Mouse (Mus musculus) heart, embryonic 14.5 days (tissue): ENCODE measurements at regions not wholly inside any gene's neighbourhood (a gene's known extent, or its start where the extent isn't known, plus 50 kb on each side); places are given as distances from the start of the nearest gene placed in this dataset.

ENCODE experiments used
- ATAC-seq: fragments of 200-750 bp; cut with Nextera tagmentation; 2 replicates; pipeline ENCODE4 v1.8.0; 2017; ENCODE audit warnings: low read depth, moderate TSS enrichment; ENCODE audit not compliant: insufficient number of reproducible peaks, insufficient read depth, low FRiP score
- H3K27ac ChIP-seq, 2 experiments: fragments of 200-500 bp in 1 of 2; fragments of 300-500 bp in 1 of 2; sonication (generic) in 1 of 2; replicated peaks in 1 of 2; 2 replicates each; pipeline ENCODE4 v1.5.1; 2012 to 2014; ENCODE audit warnings: low read depth in 2 of 2, low read length in 2 of 2, control low read depth in 1 of 2, mild to moderate bottlenecking in 1 of 2, mixed read lengths in 1 of 2; ENCODE audit not compliant: control insufficient read depth in 1 of 2, insufficient read depth in 1 of 2
- H3K27me3 ChIP-seq: fragments of 300-500 bp; sonication (generic); 2 replicates; pipeline ENCODE4 v1.6.1; 2014; ENCODE audit warnings: mild to moderate bottlenecking, low read length, control low read depth; ENCODE audit not compliant: control insufficient read depth, insufficient read depth
- H3K36me3 ChIP-seq: fragments of 300-500 bp; sonication (generic); 2 replicates; pipeline ENCODE4 v1.6.1; 2014; ENCODE audit warnings: mild to moderate bottlenecking, control low read depth, low read length, mixed read lengths; ENCODE audit not compliant: control insufficient read depth, insufficient read depth
- H3K4me1 ChIP-seq, 2 experiments: fragments of 200-500 bp in 1 of 2; fragments of 300-500 bp in 1 of 2; sonication (generic) in 1 of 2; 2 replicates each; pipeline ENCODE4 v1.6.1; 2012 to 2014; ENCODE audit warnings: low read length in 2 of 2, control low read depth in 1 of 2, mixed read lengths in 1 of 2; ENCODE audit not compliant: control insufficient read depth in 2 of 2, insufficient read depth in 2 of 2
- H3K4me2 ChIP-seq: fragments of 300-500 bp; sonication (generic); 2 replicates; pipeline ENCODE4 v1.6.1; 2014; ENCODE audit warnings: mild to moderate bottlenecking, low read length
- H3K4me3 ChIP-seq, 2 experiments: fragments of 200-500 bp in 1 of 2; fragments of 300-500 bp in 1 of 2; sonication (generic) in 1 of 2; 2 replicates each; pipeline ENCODE4 v1.5.1; 2012 to 2014; ENCODE audit warnings: low read length in 2 of 2, mild to moderate bottlenecking in 2 of 2, control low read depth in 1 of 2, low read depth in 1 of 2, moderate library complexity in 1 of 2; ENCODE audit not compliant: control insufficient read depth in 1 of 2, insufficient read depth in 1 of 2
- H3K9ac ChIP-seq: fragments of 300-500 bp; sonication (generic); 2 replicates; pipeline ENCODE4 v1.6.1; 2014; ENCODE audit warnings: mild to moderate bottlenecking, low read length
- H3K9me3 ChIP-seq: fragments of 300-500 bp; sonication (generic); 2 replicates; pipeline ENCODE4 v1.6.1; 2016; ENCODE audit warnings: low read length, control low read depth; ENCODE audit not compliant: control insufficient read depth
- WGBS: fragments of 180-500 bp; shearing (Covaris S2); extraction: QIAGEN DNeasy Blood & Tissue Kit; methylation state at CpG from one replicate; pipeline ENCODE4 v1.1.7; 2014; 5-methylcytosine and 5-hydroxymethylcytosine counted together

DNA sequence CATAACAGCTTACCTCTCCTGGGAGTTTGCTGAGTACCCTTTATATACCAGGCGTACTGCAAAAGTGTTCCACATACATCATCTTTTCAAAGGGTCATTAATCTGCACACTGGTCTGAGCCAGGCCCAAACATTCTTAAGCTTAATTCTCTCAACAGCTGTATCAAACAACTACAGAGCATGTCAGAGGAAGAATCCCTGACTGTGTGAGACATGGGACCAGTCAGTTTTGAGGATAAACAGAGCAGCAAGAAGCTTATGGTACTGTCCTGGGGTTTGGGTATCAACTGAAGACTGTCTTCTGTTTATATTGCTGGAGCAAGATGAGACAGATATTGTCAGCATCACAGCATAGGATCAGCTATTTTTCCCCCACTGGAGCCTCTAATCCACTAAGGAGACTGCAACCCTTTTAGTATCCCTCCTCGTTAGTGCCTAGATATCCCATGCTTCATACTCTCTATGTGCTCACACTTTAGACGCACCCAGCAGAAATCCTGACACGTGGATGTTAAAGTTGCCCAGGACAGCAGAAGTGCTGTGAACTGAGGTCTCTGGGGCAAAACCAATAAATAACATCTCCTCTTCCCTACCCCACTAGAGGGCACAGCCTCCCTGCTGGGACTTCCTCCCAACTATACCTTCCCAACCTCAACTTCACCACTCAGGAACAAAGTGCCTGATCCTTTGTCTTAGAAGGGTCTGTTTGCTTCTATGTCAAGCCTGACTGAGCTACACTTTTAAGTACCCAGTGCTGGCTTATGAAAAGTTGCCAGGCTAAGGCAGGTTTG is 271.6 kb downstream of the Gm826 start:
- Histone ChIP-seq H3K4me3 (no peak overlapping the region), H3K9me3 (no peaks in the 10 kb centered on the region), H3K4me1 (peaks cover 13 to 24% of the 10 kb centered on the region in 2 experiments), H3K27me3 (no peaks in the 10 kb centered on the region), H3K27ac (no peak overlapping the region), H3K9ac (no peak overlapping the region), H3K36me3 (no peaks in the 10 kb centered on the region), H3K4me2 (no peak overlapping the region)
- WGBS = 42% methylated on average over 4 of the region's 4 CpGs
- ATAC-seq = no peak

DNA sequence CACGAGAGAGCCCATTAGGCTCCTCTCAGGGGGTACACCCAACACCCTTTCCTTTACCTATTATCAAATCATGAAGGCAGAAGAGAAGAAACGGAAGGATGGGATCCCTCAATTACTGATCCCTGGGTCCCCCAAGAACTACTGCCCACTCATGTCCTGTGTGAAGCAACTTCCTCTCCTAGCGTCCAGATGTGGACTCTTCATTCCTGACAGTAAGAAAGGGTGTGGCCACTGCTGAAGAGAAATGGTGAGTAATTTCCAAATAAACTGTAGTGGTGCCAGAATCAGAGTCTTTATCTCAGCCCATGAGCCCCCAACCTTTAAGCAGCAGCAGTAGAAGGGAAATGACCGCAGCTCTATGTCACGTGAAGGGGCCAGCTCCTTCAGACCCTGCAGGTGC is 273.9 kb downstream of the Gm826 start:
- H3K4me3 ChIP-seq = no peak overlapping the region
- no peak for ATAC-seq
- no peak overlapping the region for H3K27ac ChIP-seq
- no peaks in the 10 kb centered on the region for H3K36me3 ChIP-seq
- H3K9ac ChIP-seq = no peak overlapping the region
- no peaks in the 10 kb centered on the region for H3K9me3 ChIP-seq
- WGBS = 83% methylated on average over 5 of the region's 5 CpGs
- H3K4me1 ChIP-seq = peaks cover 0 to 3% of the 10 kb centered on the region in 2 experiments; a peak in 1 of 4 replicates
- no peaks in the 10 kb centered on the region for H3K27me3 ChIP-seq
- no peak overlapping the region for H3K4me2 ChIP-seq

DNA sequence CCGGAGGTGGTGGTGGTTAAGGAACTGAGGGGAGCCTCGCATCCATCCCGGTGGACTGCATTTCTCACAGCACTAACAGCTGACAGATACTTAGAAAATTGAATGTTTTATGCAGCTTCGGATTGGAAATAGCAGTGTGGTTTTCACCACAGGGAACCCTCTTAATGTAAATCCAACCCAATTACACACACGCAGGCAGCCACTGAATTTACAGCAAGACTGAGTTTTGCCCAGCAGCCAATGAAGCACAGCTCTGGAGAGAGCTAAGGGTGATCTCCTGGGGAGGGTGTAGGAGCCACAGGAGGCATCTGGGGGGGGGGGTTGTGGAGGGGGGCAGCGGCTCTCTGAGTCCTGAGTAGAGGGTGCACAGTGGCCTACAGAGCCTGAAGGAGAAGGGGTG is 276.8 kb downstream of the Gm826 start:
- no peak for ATAC-seq
- no peaks in the 10 kb centered on the region for H3K27me3 ChIP-seq
- H3K36me3 ChIP-seq = no peaks in the 10 kb centered on the region
- no peaks in the 10 kb centered on the region for H3K9me3 ChIP-seq
- H3K4me2 ChIP-seq = no peak overlapping the region
- H3K4me3 ChIP-seq = no peak overlapping the region
- 65% methylated on average over 5 of the region's 6 CpGs for whole genome bisulfite sequencing
- H3K4me1 ChIP-seq = 0 out of 4 replicates have a peak, but pooled peaks cover 0 to under 1% of the 10 kb centered on the region in 2 experiments
- H3K27ac ChIP-seq = no peak overlapping the region
- no peak overlapping the region for H3K9ac ChIP-seq

DNA sequence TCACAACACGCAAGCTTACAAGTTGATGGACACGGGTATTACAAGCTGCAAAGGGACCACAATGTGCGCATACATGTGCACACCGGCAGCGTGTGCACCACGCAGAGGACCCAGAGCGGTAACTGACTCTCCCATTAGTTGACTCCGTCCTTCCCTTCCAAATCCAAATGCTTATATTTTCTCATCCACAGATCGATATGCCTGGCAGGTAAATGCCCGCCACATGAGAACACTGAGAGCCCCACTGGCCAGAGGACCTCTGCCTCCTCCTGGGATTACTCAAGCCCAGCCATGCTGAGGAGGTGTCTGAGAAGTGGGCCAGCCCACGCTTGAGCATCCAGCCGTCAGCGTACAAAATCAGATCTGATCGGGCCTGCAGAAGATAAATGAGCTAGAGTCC is 279.6 kb downstream of the Gm826 start:
- no peak overlapping the region for H3K4me3 ChIP-seq
- no peaks in the 10 kb centered on the region for H3K4me1 ChIP-seq
- no peaks in the 10 kb centered on the region for H3K9me3 ChIP-seq
- H3K9ac ChIP-seq = no peak overlapping the region
- H3K4me2 ChIP-seq = no peak overlapping the region
- WGBS = 81% methylated on average over 14 of the region's 14 CpGs
- H3K27me3 ChIP-seq = no peaks in the 10 kb centered on the region
- no peak for ATAC-seq
- no peak overlapping the region for H3K27ac ChIP-seq
- H3K36me3 ChIP-seq = no peaks in the 10 kb centered on the region

DNA sequence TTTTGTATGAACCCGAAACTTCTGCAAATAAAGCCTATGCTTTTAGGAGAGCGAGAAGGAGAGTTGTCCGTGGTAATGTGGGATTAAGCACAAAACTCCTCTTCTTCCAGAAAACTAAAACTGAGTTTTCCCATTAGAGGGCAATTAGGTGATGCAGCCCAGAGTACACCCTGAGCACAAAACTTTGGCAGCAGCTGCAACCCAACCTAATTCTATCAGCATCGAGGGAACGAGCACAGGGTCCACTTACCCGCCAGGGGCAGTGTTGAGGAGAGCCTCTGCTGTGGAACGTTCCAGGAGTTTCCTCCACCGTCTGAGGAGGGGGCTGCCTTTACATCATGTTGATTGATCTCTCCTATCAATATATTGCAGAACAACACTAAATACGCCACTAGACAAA is 285.7 kb downstream of the Gm826 start:
- no peak for ATAC-seq
- H3K4me3 ChIP-seq = no peak overlapping the region
- H3K27me3 ChIP-seq = no peaks in the 10 kb centered on the region
- H3K4me2 ChIP-seq = no peak overlapping the region
- no peak overlapping the region for H3K9ac ChIP-seq
- no peak overlapping the region for H3K27ac ChIP-seq
- H3K9me3 ChIP-seq = no peaks in the 10 kb centered on the region
- WGBS = 86% methylated on average over 9 of the region's 9 CpGs
- H3K4me1 ChIP-seq = peaks cover 2 to 8% of the 10 kb centered on the region in 2 experiments; a peak in 2 of 4 replicates
- H3K36me3 ChIP-seq = no peaks in the 10 kb centered on the region

DNA sequence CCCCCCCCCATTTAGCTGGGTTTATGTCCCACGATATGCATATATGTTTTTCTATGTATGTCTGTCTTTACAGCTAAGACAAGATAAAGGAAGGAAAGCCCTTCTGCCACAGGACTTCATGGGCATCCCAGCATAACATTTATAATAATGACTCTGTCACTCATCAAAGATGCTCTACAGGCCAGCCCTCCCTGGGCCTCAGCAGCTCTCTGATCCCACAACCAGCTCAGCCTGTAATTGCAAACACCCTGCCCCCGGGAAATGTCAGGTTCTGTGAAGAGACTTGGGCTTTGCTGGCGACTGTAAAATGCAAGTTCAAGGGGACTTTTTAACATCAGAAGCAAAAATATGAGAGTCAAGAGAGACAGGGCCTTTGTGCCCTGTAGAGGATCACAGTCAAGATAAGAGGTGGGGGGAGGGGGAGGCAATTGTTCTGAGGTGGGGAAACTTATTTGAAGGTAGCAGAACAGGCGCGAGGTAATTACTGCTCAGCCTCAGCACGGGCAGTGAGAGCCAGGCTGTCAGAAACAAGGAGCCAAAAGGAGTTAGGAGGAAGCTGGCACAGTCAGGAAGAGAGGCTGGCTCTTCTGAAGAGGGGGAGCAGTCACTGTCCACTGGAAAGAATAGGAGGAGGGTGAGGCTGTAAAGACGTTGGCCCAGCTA is 286.9 kb downstream of the Gm826 start:
- Histone ChIP-seq H3K27ac (no peak overlapping the region), H3K9ac (no peak overlapping the region), H3K4me2 (no peak overlapping the region), H3K27me3 (no peaks in the 10 kb centered on the region), H3K36me3 (no peaks in the 10 kb centered on the region), H3K4me1 (peaks cover 2 to 8% of the 10 kb centered on the region in 2 experiments; a peak in 2 of 4 replicates), H3K9me3 (no peaks in the 10 kb centered on the region), H3K4me3 (no peak overlapping the region)
- 25% methylated on average over 7 of the region's 7 CpGs for WGBS
- no peak for ATAC-seq

GRCm38 (mm10) chr2:160044591-160044990 is 289.4 kb downstream of the Gm826 start:
- Histone ChIP-seq H3K27me3 (no peaks in the 10 kb centered on the region), H3K9ac (no peak overlapping the region), H3K36me3 (no peaks in the 10 kb centered on the region), H3K4me3 (no peak overlapping the region), H3K9me3 (no peaks in the 10 kb centered on the region), H3K27ac (no peak overlapping the region), H3K4me1 (peaks cover 2 to 8% of the 10 kb centered on the region in 2 experiments; a peak in 2 of 4 replicates), H3K4me2 (no peak overlapping the region)
- ATAC-seq = no peak
- WGBS = 69% methylated on average over 4 of the region's 4 CpGs
